Mouse (Mus musculus) embryonic fibroblast, embryonic 13.5 days (primary cell): ENCODE measurements around the gene Casr. TPM values are rescaled to one million over a fixed set of nuclear protein-coding genes. Genes with fewer than 3 reads are reported as not detected.

Experiments
- H3K27ac ChIP-seq: 2 replicates; pipeline ENCODE4 v1.5.1; 2012; ENCODE audit warnings: low read length, control low read depth, inconsistent platforms; ENCODE audit not compliant: insufficient read depth
- H3K4me1 ChIP-seq: 2 replicates; pipeline ENCODE4 v1.6.1; 2011; ENCODE audit warnings: low read length; ENCODE audit not compliant: control insufficient read depth, insufficient read depth
- H3K4me3 ChIP-seq: 2 replicates; pipeline ENCODE4 v1.5.1; 2011; ENCODE audit warnings: mild to moderate bottlenecking, control low read depth, low read length; ENCODE audit not compliant: insufficient read depth
- CTCF ChIP-seq: IDR thresholded peaks from 2 replicates; pipeline ENCODE4 v1.5.1; 2011; ENCODE audit warnings: mild to moderate bottlenecking, control low read depth, low read length, moderate library complexity, borderline replicate concordance; ENCODE audit not compliant: insufficient read depth
- POLR2A ChIP-seq: IDR thresholded peaks from 2 replicates; pipeline ENCODE4 v1.6.1; 2011; ENCODE audit warnings: low read depth, mild to moderate bottlenecking, control low read depth, low read length, moderate library complexity
- polyA plus RNA-seq: library from polyadenylated mRNA; stranded (reverse); fragments of >200 nt; gene quantifications from 2 replicates; pipeline ENCODE4 v1.2.4, GENCODE M21; 2011; ENCODE audit warnings: low read depth; ENCODE audit not compliant: missing spikeins, insufficient read length

Gene Casr
- polyA plus RNA-seq, 1 experiment, result not detected

DNA sequence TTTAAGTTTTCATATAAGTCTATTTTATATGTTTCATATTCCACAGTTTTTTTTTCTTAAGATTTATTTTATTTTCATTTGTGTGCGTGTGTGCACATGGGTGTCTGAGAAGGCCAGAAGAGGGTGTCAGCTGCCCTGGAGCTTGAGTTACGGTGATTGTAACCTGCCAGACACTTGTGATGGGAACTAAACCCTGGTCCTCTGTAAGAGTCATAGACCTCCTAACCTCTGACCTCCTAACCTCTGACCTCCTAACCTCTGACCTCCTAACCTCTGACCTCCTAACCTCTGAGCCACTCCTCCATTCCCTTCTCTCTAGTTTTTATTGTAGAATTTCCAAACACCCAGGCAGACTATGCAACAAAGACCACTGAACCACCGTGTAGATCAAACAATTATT is 86.4 kb downstream of the Casr start:
- H3K4me3 ChIP-seq, result no peak overlapping the region
- TF ChIP-seq CTCF (no peak), POLR2A (no peak)
- no peak overlapping the region for H3K27ac ChIP-seq
- H3K4me1 ChIP-seq, result no peaks in the 10 kb centered on the region

DNA sequence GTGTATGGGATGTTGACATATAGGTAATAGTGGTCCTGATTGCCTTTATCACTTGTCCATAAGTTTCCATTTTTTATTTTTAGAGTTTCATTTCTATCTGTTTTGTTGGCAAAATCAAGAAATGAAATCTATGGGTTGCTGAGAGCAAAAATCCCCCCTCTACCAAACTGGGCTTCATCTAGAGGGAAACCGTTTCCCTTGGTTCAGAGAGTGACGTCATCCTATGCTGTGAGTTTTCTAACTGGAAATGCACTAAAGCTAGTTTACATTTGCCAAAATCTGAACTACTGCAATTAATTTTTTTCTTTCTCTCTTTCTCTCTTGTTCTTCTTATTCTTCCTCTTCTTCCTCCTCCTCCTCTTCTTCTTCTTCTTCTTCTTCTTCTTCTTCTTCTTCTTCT is 87.1 kb downstream of the Casr start:
- H3K4me1 ChIP-seq, result no peaks in the 10 kb centered on the region
- H3K4me3 ChIP-seq, result no peak overlapping the region
- TF ChIP-seq CTCF (no peak), POLR2A (no peak)
- H3K27ac ChIP-seq, result no peak overlapping the region

DNA sequence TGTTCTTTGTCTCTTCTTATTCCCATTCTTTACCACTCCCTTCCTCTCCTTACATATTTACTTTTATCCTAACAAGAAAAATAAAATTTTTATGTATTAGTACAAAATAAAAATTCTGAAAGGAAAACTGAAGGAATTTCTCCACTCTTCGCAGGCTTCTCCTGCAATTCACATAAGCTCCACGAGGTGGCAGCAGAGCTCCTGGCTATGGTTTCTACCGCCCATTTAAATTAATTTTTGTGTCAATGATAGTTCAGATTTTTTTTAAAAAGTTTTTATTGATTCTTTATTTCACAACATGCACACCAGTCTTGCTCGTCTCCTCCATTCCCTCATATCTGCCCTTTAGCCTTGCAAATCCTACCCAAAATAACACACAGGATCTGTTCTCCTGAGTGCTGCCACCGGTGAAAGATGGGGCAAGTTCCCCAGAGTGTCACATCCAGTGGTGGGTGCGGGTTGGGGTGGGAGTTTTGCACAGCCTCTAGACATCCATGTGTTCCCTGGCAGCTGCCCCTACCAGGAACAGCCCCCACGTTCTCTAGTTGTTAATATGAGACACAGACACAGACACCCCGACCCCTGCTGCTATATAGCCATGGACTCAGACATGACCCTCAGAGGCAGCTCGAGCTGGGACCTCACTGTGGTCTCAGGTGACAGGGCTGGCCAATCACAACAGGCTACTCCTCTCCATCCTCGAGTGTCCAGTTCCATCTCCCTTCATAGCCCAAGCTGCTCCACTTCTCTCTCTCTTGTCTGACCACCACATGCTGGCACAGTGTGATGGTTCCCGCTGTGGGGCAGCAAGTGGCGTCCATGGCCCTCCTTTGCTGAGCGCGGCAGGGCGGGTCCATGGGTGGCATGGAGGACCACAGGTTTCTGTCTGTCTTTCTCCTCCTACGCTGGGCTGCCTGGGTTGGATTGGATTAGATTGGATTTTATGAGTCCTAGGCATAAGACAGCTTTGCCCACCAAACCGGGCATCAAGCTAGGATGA is 88.4 kb downstream of the Casr start:
- Histone ChIP-seq H3K4me3 (no peak overlapping the region), H3K27ac (no peak overlapping the region), H3K4me1 (no peaks in the 10 kb centered on the region)
- TF ChIP-seq CTCF (peak; percentile 26; the same call in 1 of the 2 replicates), POLR2A (no peak)

DNA sequence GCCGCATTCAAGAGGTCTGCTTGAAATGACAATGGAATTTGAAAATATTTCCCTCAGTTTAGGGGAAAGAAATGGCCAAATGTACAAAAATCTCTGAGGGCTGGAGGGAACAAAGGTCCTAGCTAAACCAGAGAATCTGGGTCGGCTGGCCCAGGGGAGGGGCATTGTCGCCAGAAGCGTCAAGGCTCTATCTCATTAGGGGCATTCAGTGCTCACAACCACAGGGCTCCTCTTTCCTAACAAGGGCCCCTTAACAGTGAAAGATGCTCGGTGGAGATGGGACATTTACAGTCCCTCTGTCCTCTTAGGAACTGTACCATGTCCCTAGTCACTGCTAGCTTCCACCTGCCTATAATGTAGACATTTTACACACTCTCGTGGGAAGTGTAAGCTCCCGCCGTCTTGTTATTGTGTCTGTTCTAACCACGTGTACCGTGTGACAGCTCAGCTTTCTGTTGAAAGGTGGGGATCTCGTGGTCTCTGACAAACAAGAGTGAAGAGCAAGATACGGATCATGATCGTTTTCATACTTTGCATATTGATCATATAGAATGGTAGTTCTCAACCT is 90.8 kb downstream of the Casr start:
- TF ChIP-seq POLR2A (no peak), CTCF (no peak)
- Histone ChIP-seq H3K4me1 (no peaks in the 10 kb centered on the region), H3K27ac (no peak overlapping the region), H3K4me3 (no peak overlapping the region)

DNA sequence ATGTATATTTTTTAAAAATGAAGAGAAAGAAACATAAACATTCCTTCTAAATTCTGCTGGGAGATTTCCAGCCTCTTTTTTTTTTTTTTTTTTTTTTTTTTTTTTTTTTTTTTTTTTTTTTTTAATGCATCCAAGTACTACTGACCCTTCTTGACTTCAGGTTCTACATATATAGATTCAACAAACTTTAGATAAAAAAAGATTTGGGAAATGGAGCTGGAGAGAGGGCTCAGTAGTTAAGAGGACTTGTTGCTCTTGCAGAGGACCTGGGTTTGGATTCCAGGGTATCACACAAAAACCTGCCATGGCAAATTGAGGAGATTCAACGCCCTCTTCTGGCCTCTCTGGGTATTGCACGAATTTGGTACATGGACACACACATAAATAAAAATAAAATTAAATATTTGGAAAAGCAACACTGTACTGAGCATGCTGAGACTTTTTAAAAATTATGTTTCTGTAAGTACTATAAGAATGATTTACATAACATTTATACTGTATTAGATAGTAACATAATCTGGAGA is 91.9 kb downstream of the Casr start:
- Histone ChIP-seq H3K4me3 (no peak overlapping the region), H3K27ac (no peak overlapping the region), H3K4me1 (no peaks in the 10 kb centered on the region)
- TF ChIP-seq CTCF (no peak), POLR2A (no peak)

DNA sequence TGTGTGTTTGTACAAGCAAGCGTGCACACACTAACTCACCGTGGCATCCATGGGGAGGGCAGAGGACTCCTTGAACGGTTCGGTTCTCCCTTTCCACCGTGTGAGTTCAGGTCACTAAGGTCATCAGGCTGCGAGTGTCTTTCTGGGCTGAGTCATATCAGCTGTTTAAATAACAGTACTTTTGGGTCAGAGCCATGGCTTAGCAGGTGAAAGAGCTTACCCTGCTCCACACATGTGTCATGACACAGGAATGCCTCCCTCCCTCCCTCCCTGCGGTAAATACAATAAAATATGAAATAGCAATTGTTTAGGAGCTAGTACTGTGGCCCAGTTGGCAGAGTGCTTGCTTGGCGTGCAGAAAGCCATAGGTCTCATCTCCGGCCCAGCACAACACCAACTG is 92.6 kb downstream of the Casr start:
- no peak overlapping the region for H3K4me3 ChIP-seq
- H3K4me1 ChIP-seq, result no peaks in the 10 kb centered on the region
- TF ChIP-seq CTCF, result no peak
- no peak for TF ChIP-seq POLR2A
- H3K27ac ChIP-seq, result no peak overlapping the region

DNA sequence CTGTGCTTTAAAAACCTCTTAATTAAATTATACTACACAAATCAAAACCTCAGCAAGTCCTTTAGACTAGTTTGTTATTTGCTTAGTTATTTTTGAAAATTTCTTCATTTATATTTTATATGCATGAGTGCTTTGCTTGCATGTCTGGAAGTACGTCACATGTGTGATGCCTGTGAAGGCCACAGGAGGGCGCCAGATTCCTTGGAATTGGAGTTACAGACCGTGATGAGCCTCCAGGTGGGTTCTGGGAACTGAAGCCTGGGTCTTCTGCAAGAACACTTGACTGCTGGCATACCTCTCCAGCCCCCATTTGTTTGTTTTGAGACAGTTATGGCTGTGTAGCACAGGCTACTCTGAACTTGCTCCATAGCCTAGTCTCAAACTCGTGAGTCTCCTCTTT is 93.1 kb downstream of the Casr start:
- H3K4me3 ChIP-seq, result no peak overlapping the region
- no peak overlapping the region for H3K27ac ChIP-seq
- H3K4me1 ChIP-seq, result no peaks in the 10 kb centered on the region
- TF ChIP-seq CTCF (peak; percentile 29; the same call in 1 of the 2 replicates), POLR2A (no peak)

DNA sequence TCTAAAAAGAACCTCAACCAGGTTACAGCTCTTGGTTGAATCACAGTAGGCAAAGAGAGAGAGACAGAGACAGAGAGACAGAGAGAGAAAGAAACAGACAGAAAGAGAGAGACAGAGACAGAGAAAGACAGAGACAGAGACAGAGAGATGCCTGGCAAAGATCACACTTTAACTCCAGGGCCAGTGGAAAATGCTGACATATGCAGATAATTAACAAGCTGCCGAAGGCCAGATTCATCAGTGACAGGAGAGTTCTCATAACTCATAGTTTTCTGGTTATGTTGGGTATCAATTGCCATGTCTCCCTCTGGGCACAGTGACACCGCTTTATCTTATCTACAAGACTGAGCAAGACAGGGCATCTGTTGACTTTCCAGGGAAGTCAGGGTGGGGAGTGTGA is 94.0 kb downstream of the Casr start:
- TF ChIP-seq POLR2A, result no peak
- no peak for TF ChIP-seq CTCF
- Histone ChIP-seq H3K4me1 (no peaks in the 10 kb centered on the region), H3K4me3 (no peak overlapping the region), H3K27ac (no peak overlapping the region)

DNA sequence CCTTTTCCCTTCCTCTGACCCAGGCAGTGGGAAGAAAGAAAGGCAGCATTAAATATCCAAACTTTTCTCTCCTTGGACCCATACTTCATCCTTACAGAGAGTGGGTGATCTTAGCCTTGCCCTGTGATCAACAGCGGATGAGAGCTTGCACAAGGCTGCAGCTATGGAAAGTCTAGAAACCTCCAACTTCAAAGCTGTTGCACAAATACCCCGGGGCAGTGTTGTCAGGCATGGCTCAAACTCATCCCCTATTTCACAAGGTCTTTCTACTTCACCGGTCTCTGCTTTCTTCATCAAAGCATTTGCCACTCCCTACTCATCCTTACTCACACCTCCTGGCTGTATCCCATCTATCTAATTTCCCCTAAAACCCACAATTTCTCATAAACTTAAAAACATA is 96.5 kb downstream of the Casr start:
- H3K27ac ChIP-seq, result no peak overlapping the region
- H3K4me1 ChIP-seq, result no peaks in the 10 kb centered on the region
- H3K4me3 ChIP-seq, result no peak overlapping the region
- TF ChIP-seq CTCF (no peak), POLR2A (no peak)

DNA sequence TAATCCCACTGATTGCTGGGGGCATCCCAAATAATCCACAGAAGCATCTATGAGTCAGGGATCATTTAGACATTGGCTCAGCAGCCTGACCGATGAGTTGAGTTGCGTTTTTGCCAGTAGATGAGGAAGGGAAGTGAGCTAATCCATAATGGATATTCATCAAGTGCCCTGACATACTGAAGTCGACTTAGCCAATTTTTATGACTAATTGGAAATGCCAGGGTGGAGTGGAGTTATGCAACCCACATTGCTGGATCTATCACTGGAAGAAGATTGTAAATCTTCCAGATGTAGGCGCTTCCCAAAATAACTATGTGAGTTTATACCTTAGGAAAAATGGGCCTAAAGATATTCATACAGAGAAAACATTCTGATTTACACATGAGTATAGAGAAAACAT is 97.9 kb downstream of the Casr start:
- Histone ChIP-seq H3K4me1 (no peaks in the 10 kb centered on the region), H3K4me3 (no peak overlapping the region), H3K27ac (no peak overlapping the region)
- TF ChIP-seq POLR2A (no peak), CTCF (no peak)
